Mouse (Mus musculus) lung, postnatal 10 days (tissue): ENCODE measurements around the gene Lix1.
A peak's percentile ranks its signal among the peaks of the same experiment; 100 is the strongest.
"Not testable (repeated sequence)": the region's sequence is repeated elsewhere in the genome, so short reads cannot be mapped to it uniquely, and the experiment has no call there.

Source experiments
- DNase-seq: peaks from one replicate; pipeline ENCODE4 v3.0.0; 2021

Lix1 gene

GRCm38 (mm10) chr17:17414206-17414605 is 11.7 kb downstream of the Lix1 start:
- DNase-seq: no peak

- DNase-seq: peak; percentile 9
Measured at GRCm38 (mm10) chr17:17424609-17425307, 22.3 kb downstream of the Lix1 start.

- no peak for DNase-seq
Measured at GRCm38 (mm10) chr17:17425308-17425813, 22.9 kb downstream of the Lix1 start.

GRCm38 (mm10) chr17:17425906-17426305 is 23.4 kb downstream of the Lix1 start:
- DNase-seq: no peak

GRCm38 (mm10) chr17:17428888-17429287 is 26.4 kb downstream of the Lix1 start:
- DNase-seq: no peak

- DNase-seq: no peak
Measured at GRCm38 (mm10) chr17:17433679-17434078, 31.2 kb downstream of the Lix1 start.

GRCm38 (mm10) chr17:17438576-17439191 is 36.2 kb downstream of the Lix1 start:
- DNase-seq: no peak

- DNase-seq: no peak
Measured at GRCm38 (mm10) chr17:17441876-17442498, 39.5 kb downstream of the Lix1 start.

GRCm38 (mm10) chr17:17444297-17444886 is 41.9 kb downstream of the Lix1 start:
- no peak for DNase-seq

GRCm38 (mm10) chr17:17446683-17447082 is 44.2 kb downstream of the Lix1 start:
- no peak for DNase-seq

GRCm38 (mm10) chr17:17447821-17448220 is 45.3 kb downstream of the Lix1 start:
- no peak for DNase-seq

- DNase-seq: peak; percentile 73
Measured at GRCm38 (mm10) chr17:17448737-17449440, 46.4 kb downstream of the Lix1 start.

GRCm38 (mm10) chr17:17449441-17449770 is 46.9 kb downstream of the Lix1 start:
- DNase-seq: peak; percentile 35

- no peak for DNase-seq
Measured at GRCm38 (mm10) chr17:17451102-17451501, 48.6 kb downstream of the Lix1 start.

- no peak for DNase-seq
Measured at GRCm38 (mm10) chr17:17452617-17453016, 50.1 kb downstream of the Lix1 start.

- no peak for DNase-seq
Measured at GRCm38 (mm10) chr17:17454573-17454972, 52.1 kb downstream of the Lix1 start.

GRCm38 (mm10) chr17:17485789-17486188 is 83.3 kb downstream of the Lix1 start:
- DNase-seq: no peak

- DNase-seq: peak; percentile 16
Measured at GRCm38 (mm10) chr17:17490820-17491621, 88.5 kb downstream of the Lix1 start.

GRCm38 (mm10) chr17:17491622-17492001 is 89.1 kb downstream of the Lix1 start:
- no peak for DNase-seq

GRCm38 (mm10) chr17:17492116-17492515 is 89.6 kb downstream of the Lix1 start:
- DNase-seq: no peak

- DNase-seq: not testable (repeated sequence)
Measured at GRCm38 (mm10) chr17:17496234-17496633, 93.8 kb downstream of the Lix1 start.

GRCm38 (mm10) chr17:17496730-17497129 is 94.3 kb downstream of the Lix1 start:
- no peak for DNase-seq
